Mouse (Mus musculus): ENCODE data around the gene Alg13. TPM values are rescaled to one million over a fixed set of nuclear protein-coding genes. Genes with fewer than 3 reads are reported as not detected.

Gene Alg13
- polyA plus RNA-seq, 1 experiment from 2014 or later, result 17.5 TPM

DNA sequence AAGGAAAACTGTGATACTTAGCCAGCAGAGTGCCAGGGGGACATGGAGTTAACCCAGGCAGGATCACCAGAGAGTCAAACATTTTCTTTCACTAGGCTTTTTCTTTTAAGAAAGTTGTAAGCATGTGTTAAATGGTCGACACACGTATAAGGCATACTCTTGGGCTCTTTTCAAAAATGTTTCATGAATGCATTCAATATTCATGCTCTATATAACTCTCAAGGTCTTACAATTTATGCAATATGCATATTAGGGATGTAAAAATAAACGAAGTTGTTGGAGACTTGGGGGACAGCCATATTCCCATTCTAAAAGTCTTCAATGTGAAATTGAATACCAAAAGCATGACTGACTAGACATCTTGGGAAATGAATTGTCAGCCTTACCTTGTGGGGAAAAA, 106.2 kb downstream of the Alg13 start:
- Histone ChIP-seq H3K27ac (ENCODE audit: low read depth, low read length) (no peak overlapping the region), H3K4me2 (ENCODE audit: low read depth, low read length) (no peak overlapping the region), H3K36me3 (ENCODE audit: control insufficient read depth, insufficient read depth, low read length) (no peaks in the 10 kb centered on the region), H3K27me3 (ENCODE audit: control insufficient read depth, insufficient read depth, low read length) (no peaks in the 10 kb centered on the region), H3K4me1 (ENCODE audit: control insufficient read depth, insufficient read depth, low read length) (no peaks in the 10 kb centered on the region), H3K4me3 (ENCODE audit: low read depth, low read length) (no peak overlapping the region), H3K9ac (replicated peaks; ENCODE audit: low read depth, low read length) (no peak overlapping the region), H3K9me3 (ENCODE audit: control insufficient read depth, low read length) (no peaks in the 10 kb centered on the region)
- WGBS, result 83% methylated on average over 3 of the region's 3 CpGs
- ATAC-seq (ENCODE audit: low read depth), result no peak

Small RNAs within 50 kb of the gene (microRNA-seq; reads per million reads assigned to microRNA genes)
- not detected for gene Mir680-2

Other genes starting within 250 kb of the Alg13 start
- gene A730046J19Rik, start 164.1 kb upstream of the Alg13 start, polyA plus RNA-seq (2014; fragmentation: Nextera tagmentation; extraction: Ambion mirVana), result 5.5 and 5.9 TPM in 2 replicates
- 0.17 TPM in 1 of 2 replicates, not detected in the other for gene Trpc5os, start 138.8 kb downstream of the Alg13 start, polyA plus RNA-seq (2014; fragmentation: Nextera tagmentation; extraction: Ambion mirVana)

Measured in neural tube, embryonic 14.5 days (tissue).